Mouse (Mus musculus) intestine, embryonic 14.5 days (tissue): ENCODE results near the gene Golga4. TPM values are rescaled to one million over a fixed set of nuclear protein-coding genes. Genes with fewer than 3 reads are reported as not detected.

Experiments
- ATAC-seq: fragments of 200-750 bp; cut with Nextera tagmentation; replicated peaks from 2 replicates; pipeline ENCODE4 v1.8.0; 2017; ENCODE audit warnings: low read depth, moderate number of reproducible peaks, moderate TSS enrichment, moderate library complexity; ENCODE audit not compliant: low FRiP score, low TSS enrichment
- DNase-seq: peaks from one replicate; pipeline ENCODE4 v3.0.0-alpha.2; 2018; ENCODE audit warnings: low spot score
- H3K27ac ChIP-seq: fragments of 300-500 bp; sonication (generic); 2 replicates; pipeline ENCODE4 v1.5.1; 2014; ENCODE audit warnings: low read depth, mild to moderate bottlenecking, control low read depth
- H3K27me3 ChIP-seq: fragments of 300-500 bp; sonication (generic); replicated peaks from 2 replicates; pipeline ENCODE4 v1.6.1; 2014; ENCODE audit warnings: low read length, control low read depth; ENCODE audit not compliant: control insufficient read depth, insufficient read depth
- H3K36me3 ChIP-seq: fragments of 300-500 bp; sonication (generic); 2 replicates; pipeline ENCODE4 v1.6.1; 2014; ENCODE audit warnings: low read length, control low read depth; ENCODE audit not compliant: control insufficient read depth, insufficient read depth
- H3K4me1 ChIP-seq: fragments of 300-500 bp; sonication (generic); replicated peaks from 2 replicates; pipeline ENCODE4 v1.6.1; 2014; ENCODE audit warnings: low read length, control low read depth, mixed read lengths; ENCODE audit not compliant: control insufficient read depth, insufficient read depth
- H3K4me2 ChIP-seq: fragments of 300-500 bp; sonication (generic); 2 replicates; pipeline ENCODE4 v1.6.1; 2014; ENCODE audit warnings: low read length
- H3K4me3 ChIP-seq: fragments of 300-500 bp; sonication (generic); 2 replicates; pipeline ENCODE4 v1.5.1; 2014; ENCODE audit warnings: low read depth, low read length, control low read depth, mixed read lengths
- H3K9ac ChIP-seq: fragments of 300-500 bp; sonication (generic); 2 replicates; pipeline ENCODE4 v1.6.1; 2014; ENCODE audit warnings: mild to moderate bottlenecking, low read length
- H3K9me3 ChIP-seq: fragments of 300-500 bp; sonication (generic); 2 replicates; pipeline ENCODE4 v1.6.1; 2016; ENCODE audit warnings: low read length, control low read depth; ENCODE audit not compliant: control insufficient read depth
- WGBS: fragments of 180-500 bp; shearing (Covaris S2); extraction: QIAGEN DNeasy Blood & Tissue Kit; methylation state at CpG from one replicate; pipeline ENCODE4 v1.1.7; 2014; 5-methylcytosine and 5-hydroxymethylcytosine counted together
- polyA plus RNA-seq: library from polyadenylated mRNA; unstranded; fragments of >200 nt; fragmentation: Nextera tagmentation; extraction: Ambion mirVana; gene quantifications from 2 replicates; pipeline ENCODE4 v1.2.1, GENCODE M21; 2014

Gene Golga4
- 59.5 and 64.3 TPM in 2 replicates for polyA plus RNA-seq

DNA sequence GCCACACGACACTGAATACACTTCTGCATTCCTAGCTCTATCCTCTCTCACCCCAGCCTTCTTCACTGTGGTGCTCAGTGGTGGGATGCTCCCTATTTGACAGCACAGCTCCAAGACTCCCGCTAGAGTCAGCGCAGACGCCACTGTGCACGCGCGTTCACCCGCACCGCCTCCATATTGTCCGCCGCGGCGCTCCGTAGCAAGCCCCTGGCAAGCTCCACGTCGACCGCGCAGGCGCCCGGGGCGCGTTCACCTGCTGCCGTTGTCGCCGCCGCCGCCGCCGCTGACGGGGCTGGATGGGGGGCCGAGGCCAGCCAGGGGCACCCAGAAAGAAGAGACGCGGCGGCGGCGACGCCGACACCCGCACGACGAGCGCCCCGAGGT is at the start of gene Golga4:
Golga4 (plus strand) TSS at position 248 of the 384 bp plus-strand sequence.
- Histone ChIP-seq H3K9ac (peak within 1 kb of the TSS; percentile 85), H3K36me3 (no peaks in the 10 kb centered on the region), H3K27me3 (no peaks in the 10 kb centered on the region), H3K9me3 (no peaks in the 10 kb centered on the region), H3K4me3 (peak within 1 kb of the TSS; percentile 98), H3K27ac (peak within 1 kb of the TSS; percentile 52; the same call in 1 of the 2 replicates), H3K4me1 (peaks cover 9% of the 10 kb centered on the region), H3K4me2 (peak within 1 kb of the TSS; percentile 100)
- whole genome bisulfite sequencing = under 1% methylated on average over 43 of the region's 43 CpGs
- peak; percentile 91 for DNase-seq
- peak; percentile 88 for ATAC-seq

DNA sequence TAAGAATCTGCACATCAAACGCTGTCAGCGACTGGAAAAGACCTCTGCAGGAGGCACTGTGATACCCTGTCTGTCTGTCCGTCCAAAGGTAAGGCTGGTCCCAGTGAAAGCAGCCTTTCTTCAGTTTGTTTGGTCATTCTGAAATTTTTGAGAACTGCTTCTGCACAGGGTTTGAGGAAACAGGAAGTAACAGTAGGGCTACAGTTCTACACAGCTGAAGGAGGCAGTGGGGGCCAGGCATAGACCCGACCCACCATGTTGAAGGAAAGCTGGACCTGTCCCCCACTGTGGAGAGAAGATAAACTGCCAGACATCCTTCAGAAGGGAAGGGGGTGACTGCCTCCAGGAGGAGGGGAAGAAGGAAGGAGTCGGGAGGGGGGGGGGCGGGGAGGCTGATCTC is 49.7 kb upstream of the Golga4 start:
- Histone ChIP-seq H3K27me3 (no peaks in the 10 kb centered on the region), H3K36me3 (no peaks in the 10 kb centered on the region), H3K9ac (no peak overlapping the region), H3K27ac (no peak overlapping the region), H3K9me3 (no peaks in the 10 kb centered on the region), H3K4me1 (no peaks in the 10 kb centered on the region), H3K4me3 (no peak overlapping the region), H3K4me2 (no peak overlapping the region)
- ATAC-seq (no peak), DNase-seq (no peak)
- WGBS = 37% methylated on average over 6 of the region's 6 CpGs

DNA sequence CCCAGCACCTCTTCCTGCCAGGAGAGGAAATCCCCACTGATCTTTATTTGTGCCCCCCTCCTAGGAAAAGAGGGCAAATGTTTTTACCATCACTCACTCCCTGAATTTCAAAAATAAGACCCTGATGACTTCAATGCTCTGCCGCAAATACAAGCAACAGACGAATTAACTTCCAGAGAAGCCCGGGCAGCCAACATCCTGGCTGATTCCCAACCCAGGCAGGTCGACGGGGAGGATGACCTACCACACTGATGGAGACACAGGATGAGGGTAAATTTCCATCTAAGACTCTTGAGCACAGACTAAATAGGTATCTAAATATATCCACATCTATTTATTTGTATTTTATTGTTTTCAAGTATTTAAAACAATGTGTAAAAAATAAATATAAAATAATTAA is 48.0 kb upstream of the Golga4 start:
- Histone ChIP-seq H3K27me3 (no peaks in the 10 kb centered on the region), H3K27ac (no peak overlapping the region), H3K4me2 (no peak overlapping the region), H3K9ac (no peak overlapping the region), H3K9me3 (no peaks in the 10 kb centered on the region), H3K36me3 (no peaks in the 10 kb centered on the region), H3K4me1 (no peaks in the 10 kb centered on the region), H3K4me3 (no peak overlapping the region)
- ATAC-seq (no peak), DNase-seq (no peak)
- 15% methylated on average over 5 of the region's 5 CpGs for WGBS

DNA sequence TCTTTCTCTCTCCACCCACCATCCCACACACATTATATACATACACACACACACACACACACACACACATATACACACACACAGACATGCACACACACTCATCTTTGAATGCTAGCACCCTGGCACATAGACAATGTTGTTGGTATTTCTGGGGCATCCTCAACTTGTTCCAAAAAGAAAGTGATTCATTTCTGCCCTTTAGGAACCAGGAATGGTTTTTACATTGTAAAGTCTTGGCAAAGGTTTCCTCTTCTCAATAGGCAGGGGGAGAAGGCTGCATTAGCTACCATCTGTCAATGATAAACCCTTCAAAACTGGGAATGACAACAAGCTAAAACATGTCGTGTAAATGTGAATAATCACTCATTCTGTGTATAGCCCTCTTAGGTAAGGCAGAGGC is 42.0 kb upstream of the Golga4 start:
- Histone ChIP-seq H3K4me2 (no peak overlapping the region), H3K9ac (no peak overlapping the region), H3K4me3 (no peak overlapping the region), H3K36me3 (no peaks in the 10 kb centered on the region), H3K27me3 (peaks cover 25% of the 10 kb centered on the region), H3K27ac (no peak overlapping the region), H3K9me3 (no peaks in the 10 kb centered on the region), H3K4me1 (no peaks in the 10 kb centered on the region)
- DNase-seq = no peak
- no peak for ATAC-seq
- 59% methylated on average over 1 of the region's 1 CpGs for whole genome bisulfite sequencing

DNA sequence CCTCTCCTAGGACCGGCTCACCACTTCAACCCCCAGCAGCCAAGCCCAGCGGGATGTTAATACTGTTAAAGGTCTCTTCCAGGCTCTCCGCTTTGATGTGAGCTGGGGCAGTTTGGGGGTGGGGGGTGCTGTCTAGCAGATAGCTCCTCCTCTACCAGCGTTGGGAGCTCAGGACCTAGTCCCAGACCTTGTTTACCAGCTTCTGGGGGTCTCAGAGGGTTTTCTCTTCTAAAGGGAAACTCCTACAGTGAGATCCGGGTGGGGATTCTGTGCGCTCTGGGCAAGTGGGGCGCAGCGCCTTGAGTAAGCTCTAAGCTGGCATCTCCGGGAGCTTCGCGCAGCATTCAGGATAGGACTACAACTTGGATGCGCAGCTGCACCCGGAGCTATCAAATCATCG is 37.8 kb upstream of the Golga4 start:
- H3K4me3 ChIP-seq = no peak overlapping the region
- H3K9me3 ChIP-seq = no peaks in the 10 kb centered on the region
- H3K4me1 ChIP-seq = no peaks in the 10 kb centered on the region
- no peak for DNase-seq
- peaks cover 64% of the 10 kb centered on the region for H3K27me3 ChIP-seq
- no peaks in the 10 kb centered on the region for H3K36me3 ChIP-seq
- no peak for ATAC-seq
- no peak overlapping the region for H3K27ac ChIP-seq
- 3% methylated on average over 14 of the region's 14 CpGs for WGBS
- H3K4me2 ChIP-seq = no peak overlapping the region
- H3K9ac ChIP-seq = no peak overlapping the region

DNA sequence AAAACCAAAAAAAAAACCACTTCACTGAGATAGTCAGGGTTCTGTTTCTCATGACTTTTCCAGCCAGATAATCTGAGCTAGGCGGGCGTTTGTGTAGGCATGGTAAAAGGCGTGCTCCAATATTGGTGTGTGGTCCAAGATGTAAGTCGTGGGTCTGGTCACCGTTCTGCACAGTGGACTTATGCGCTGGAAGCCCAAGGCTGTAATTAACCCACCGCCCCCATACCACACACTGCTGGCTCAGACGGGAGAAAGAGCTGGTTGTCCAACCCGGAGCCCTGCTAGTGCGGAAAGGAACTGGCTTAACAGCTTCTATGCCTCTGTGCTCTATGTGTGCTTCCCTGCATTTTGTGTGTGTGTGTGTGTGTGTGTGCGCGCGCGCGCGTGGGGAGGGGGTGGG is 36.8 kb upstream of the Golga4 start:
- Histone ChIP-seq H3K4me1 (no peaks in the 10 kb centered on the region), H3K27me3 (peaks cover 69% of the 10 kb centered on the region), H3K9me3 (no peaks in the 10 kb centered on the region), H3K9ac (no peak overlapping the region), H3K4me2 (no peak overlapping the region), H3K27ac (no peak overlapping the region), H3K4me3 (no peak overlapping the region), H3K36me3 (no peaks in the 10 kb centered on the region)
- no peak for DNase-seq
- no peak for ATAC-seq
- 13% methylated on average over 16 of the region's 16 CpGs for WGBS

DNA sequence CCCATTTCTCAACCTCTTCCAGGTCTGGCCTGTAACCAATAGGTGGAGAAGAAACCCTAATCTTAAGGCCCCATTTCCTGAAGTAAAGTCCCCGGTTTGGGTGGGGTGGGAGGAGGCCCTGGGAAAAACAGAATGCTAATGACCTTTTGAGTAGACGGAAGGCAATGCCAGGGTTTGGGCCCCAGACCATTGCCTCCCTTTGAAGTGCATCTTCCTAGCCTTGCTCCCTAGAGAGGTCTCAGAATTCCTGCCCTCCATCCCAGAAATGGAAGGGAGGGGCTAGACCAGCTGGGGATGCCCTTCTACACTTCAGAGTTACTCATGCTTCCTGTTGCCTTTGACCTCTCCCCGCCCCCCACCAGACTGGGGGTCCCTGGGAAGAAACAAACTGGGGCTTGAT is 34.8 kb upstream of the Golga4 start:
- ATAC-seq (no peak), DNase-seq (no peak)
- Histone ChIP-seq H3K9ac (no peak overlapping the region), H3K27ac (no peak overlapping the region), H3K4me1 (no peaks in the 10 kb centered on the region), H3K4me2 (no peak overlapping the region), H3K27me3 (peaks cover 89% of the 10 kb centered on the region), H3K9me3 (no peaks in the 10 kb centered on the region), H3K4me3 (no peak overlapping the region), H3K36me3 (no peaks in the 10 kb centered on the region)
- WGBS = 16% methylated on average over 3 of the region's 3 CpGs

DNA sequence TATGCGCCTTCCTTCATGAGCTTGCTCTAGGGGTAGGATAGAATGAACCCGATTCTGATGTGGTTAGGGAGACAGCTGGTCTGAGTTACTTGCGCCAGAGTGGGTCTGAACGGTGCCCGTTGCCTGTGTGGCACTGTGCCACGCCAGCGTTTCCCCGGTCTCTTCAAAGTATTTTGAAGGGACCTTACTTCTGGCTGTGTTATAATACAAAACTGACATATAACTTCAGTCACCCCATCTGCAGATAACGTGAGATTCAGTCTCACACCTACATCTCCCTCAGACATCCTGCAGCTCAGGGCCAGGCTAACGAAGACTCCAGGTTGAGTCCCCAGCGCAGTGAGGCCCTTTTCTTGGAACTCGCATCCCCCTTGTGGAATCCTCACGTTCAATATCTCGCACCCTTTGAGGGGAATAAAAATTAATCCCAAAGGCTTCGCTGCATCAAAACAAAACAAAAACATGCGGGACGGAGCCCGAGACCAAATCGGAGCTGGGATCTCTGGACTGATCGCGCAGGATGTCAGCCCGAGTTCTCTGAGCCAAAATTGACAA is 29.8 kb upstream of the Golga4 start:
- H3K9ac ChIP-seq = no peak overlapping the region
- no peaks in the 10 kb centered on the region for H3K36me3 ChIP-seq
- 3% methylated on average over 22 of the region's 22 CpGs for WGBS
- peak; percentile 64 for DNase-seq
- H3K4me2 ChIP-seq = no peak overlapping the region
- peaks cover 91% of the 10 kb centered on the region for H3K27me3 ChIP-seq
- no peaks in the 10 kb centered on the region for H3K9me3 ChIP-seq
- no peak overlapping the region for H3K27ac ChIP-seq
- H3K4me1 ChIP-seq = peaks cover 11% of the 10 kb centered on the region; the same call in 1 of the 2 replicates
- H3K4me3 ChIP-seq = no peak overlapping the region
- ATAC-seq = no peak

DNA sequence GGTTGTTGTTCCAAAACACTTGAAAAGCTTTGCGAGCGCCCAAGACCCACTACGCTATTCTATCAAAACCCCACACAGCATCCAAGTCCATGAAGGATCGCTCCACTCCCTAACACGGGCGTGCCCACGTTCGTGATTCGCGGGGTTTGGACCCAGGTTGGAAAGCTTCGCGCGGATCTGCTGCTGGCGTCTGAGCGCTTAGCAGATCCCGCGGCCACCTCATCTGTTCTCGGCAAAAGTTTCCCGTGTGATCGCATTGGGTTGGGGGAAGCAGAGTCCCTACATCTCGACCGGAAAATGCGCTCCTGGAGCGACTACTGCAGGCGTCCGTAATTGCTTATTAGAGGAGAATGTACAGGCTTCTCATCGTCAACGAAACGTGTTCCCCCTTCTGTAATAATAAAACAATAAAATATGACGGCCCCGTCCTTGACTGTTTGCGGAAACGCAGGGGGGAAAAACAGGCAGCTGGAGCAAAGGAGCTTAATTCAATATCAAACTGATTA is 29.2 kb upstream of the Golga4 start:
- no peak overlapping the region for H3K27ac ChIP-seq
- H3K36me3 ChIP-seq = no peaks in the 10 kb centered on the region
- H3K27me3 ChIP-seq = peaks cover 91% of the 10 kb centered on the region
- peak; percentile 76 for DNase-seq
- no peak overlapping the region for H3K4me3 ChIP-seq
- no peak overlapping the region for H3K9ac ChIP-seq
- no peak for ATAC-seq
- 0 out of 2 replicates have a peak overlapping the region, but pooled peaks have one; percentile 12 for H3K4me2 ChIP-seq
- under 1% methylated on average over 33 of the region's 33 CpGs for WGBS
- no peaks in the 10 kb centered on the region for H3K9me3 ChIP-seq
- peaks cover 11% of the 10 kb centered on the region; the same call in 1 of the 2 replicates for H3K4me1 ChIP-seq
